Mouse (Mus musculus) brain, embryonic 18.5 days (tissue): Measurements from ENCODE around the gene Ext2.

ENCODE experiments used
- DNase-seq: peaks from one replicate; pipeline ENCODE4 v3.0.0-alpha.2; 2012; ENCODE audit warnings: low read depth, low spot score

Gene Ext2

GRCm38 (mm10) chr2:93682601-93683202, 139.7 kb downstream of the Ext2 start:
- no peak for DNase-seq

GRCm38 (mm10) chr2:93681321-93681720, 141.0 kb downstream of the Ext2 start:
- no peak for DNase-seq

GRCm38 (mm10) chr2:93677231-93677630, 145.1 kb downstream of the Ext2 start:
- no peak for DNase-seq

GRCm38 (mm10) chr2:93671573-93672184, 150.7 kb downstream of the Ext2 start:
- DNase-seq: no peak

- DNase-seq: no peak
These were observed 156.1 kb downstream of the Ext2 start for GRCm38 (mm10) chr2:93666146-93666858.

GRCm38 (mm10) chr2:93665472-93665871, 156.9 kb downstream of the Ext2 start:
- no peak for DNase-seq

- no peak for DNase-seq
These were observed 160.0 kb downstream of the Ext2 start for GRCm38 (mm10) chr2:93662240-93662865.

GRCm38 (mm10) chr2:93661096-93661495, 161.3 kb downstream of the Ext2 start:
- DNase-seq: no peak

GRCm38 (mm10) chr2:93659705-93660308, 162.6 kb downstream of the Ext2 start:
- DNase-seq: no peak

GRCm38 (mm10) chr2:93659004-93659403, 163.4 kb downstream of the Ext2 start:
- DNase-seq: no peak

GRCm38 (mm10) chr2:93654336-93655055, 167.9 kb downstream of the Ext2 start:
- DNase-seq: no peak

GRCm38 (mm10) chr2:93649243-93649870, 173.0 kb downstream of the Ext2 start:
- no peak for DNase-seq

- DNase-seq: no peak
These were observed 174.3 kb downstream of the Ext2 start for GRCm38 (mm10) chr2:93647924-93648575.

GRCm38 (mm10) chr2:93647051-93647923, 175.1 kb downstream of the Ext2 start:
- DNase-seq: no peak

- DNase-seq: no peak
These were observed 176.6 kb downstream of the Ext2 start for GRCm38 (mm10) chr2:93645626-93646320.

GRCm38 (mm10) chr2:93645197-93645596, 177.2 kb downstream of the Ext2 start:
- DNase-seq: no peak

- no peak for DNase-seq
These were observed 177.6 kb downstream of the Ext2 start for GRCm38 (mm10) chr2:93644731-93645130.

- no peak for DNase-seq
These were observed 178.1 kb downstream of the Ext2 start for GRCm38 (mm10) chr2:93644234-93644633.

- no peak for DNase-seq
These were observed 179.0 kb downstream of the Ext2 start for GRCm38 (mm10) chr2:93643403-93643780.
